Mouse (Mus musculus): ENCODE data around the gene Tbc1d8.

Tbc1d8 gene

GRCm38 (mm10) chr1:39445303-39446050 is 33.1 kb downstream of the Tbc1d8 start:
- DNase-seq = no peak

- no peak for DNase-seq
These were observed 34.8 kb downstream of the Tbc1d8 start for GRCm38 (mm10) chr1:39443764-39444163.

GRCm38 (mm10) chr1:39441686-39442085 is 36.9 kb downstream of the Tbc1d8 start:
- no peak for DNase-seq

- DNase-seq = no peak
These were observed 38.6 kb downstream of the Tbc1d8 start for GRCm38 (mm10) chr1:39439661-39440548.

GRCm38 (mm10) chr1:39438629-39439028 is 39.9 kb downstream of the Tbc1d8 start:
- DNase-seq = no peak

- no peak for DNase-seq
These were observed 44.3 kb downstream of the Tbc1d8 start for GRCm38 (mm10) chr1:39434264-39434663.

- no peak for DNase-seq
These were observed 48.5 kb downstream of the Tbc1d8 start for GRCm38 (mm10) chr1:39430020-39430419.

- DNase-seq = no peak
These were observed 49.5 kb downstream of the Tbc1d8 start for GRCm38 (mm10) chr1:39429015-39429414.

- no peak for DNase-seq
These were observed 50.3 kb downstream of the Tbc1d8 start for GRCm38 (mm10) chr1:39428280-39428679.

GRCm38 (mm10) chr1:39425497-39425896 is 53.1 kb downstream of the Tbc1d8 start:
- no peak for DNase-seq

GRCm38 (mm10) chr1:39420987-39421386 is 57.6 kb downstream of the Tbc1d8 start:
- DNase-seq = no peak

- no peak for DNase-seq
These were observed 59.7 kb downstream of the Tbc1d8 start for GRCm38 (mm10) chr1:39418852-39419251.

GRCm38 (mm10) chr1:39417817-39418216 is 60.7 kb downstream of the Tbc1d8 start:
- peak; percentile 41 to 64 for DNase-seq

- DNase-seq = peak; percentile 38 to 47
These were observed 68.3 kb downstream of the Tbc1d8 start for GRCm38 (mm10) chr1:39410085-39410821.

- no peak for DNase-seq
These were observed 69.9 kb downstream of the Tbc1d8 start for GRCm38 (mm10) chr1:39408668-39409067.

GRCm38 (mm10) chr1:39408123-39408522 is 70.4 kb downstream of the Tbc1d8 start:
- peak in 1 of 2 experiments; percentile 36 for DNase-seq

- DNase-seq = peak in 1 of 2 experiments; percentile 16
These were observed 71.4 kb downstream of the Tbc1d8 start for GRCm38 (mm10) chr1:39407108-39407507.

GRCm38 (mm10) chr1:39400173-39400572 is 78.4 kb downstream of the Tbc1d8 start:
- DNase-seq = no peak

- no peak for DNase-seq
These were observed 79.3 kb downstream of the Tbc1d8 start for GRCm38 (mm10) chr1:39399228-39399627.

GRCm38 (mm10) chr1:39398284-39398683 is 80.3 kb downstream of the Tbc1d8 start:
- DNase-seq = no peak

- DNase-seq = no peak
These were observed 82.2 kb downstream of the Tbc1d8 start for GRCm38 (mm10) chr1:39396347-39396746.

GRCm38 (mm10) chr1:39394650-39395049 is 83.9 kb downstream of the Tbc1d8 start:
- no peak for DNase-seq

GRCm38 (mm10) chr1:39394096-39394495 is 84.5 kb downstream of the Tbc1d8 start:
- peak; percentile 33 to 43 for DNase-seq

Measured in kidney, postnatal 36 days (tissue).